Mouse (Mus musculus) intestine, postnatal 0 days (tissue): ENCODE measurements around the gene Kcnn3. TPM values are rescaled to one million over a fixed set of nuclear protein-coding genes. Genes with fewer than 3 reads are reported as not detected.

ENCODE experiments used
- ATAC-seq: fragments of 200-750 bp; cut with Nextera tagmentation; 2 replicates; pipeline ENCODE4 v1.8.0; 2017; ENCODE audit warnings: mild to moderate bottlenecking, moderate TSS enrichment, moderate library complexity
- H3K27ac ChIP-seq: fragments of 300-500 bp; sonication (generic); 2 replicates; pipeline ENCODE4 v1.5.1; 2014; ENCODE audit warnings: mild to moderate bottlenecking, low read depth, low read length, moderate library complexity
- H3K27me3 ChIP-seq: fragments of 300-500 bp; sonication (generic); replicated peaks from 2 replicates; pipeline ENCODE4 v1.6.1; 2014; ENCODE audit warnings: low read length, mixed read lengths; ENCODE audit not compliant: control insufficient read depth, insufficient read depth
- H3K36me3 ChIP-seq: fragments of 300-500 bp; sonication (generic); 2 replicates; pipeline ENCODE4 v1.6.1; 2014; ENCODE audit warnings: mild to moderate bottlenecking, moderate library complexity; ENCODE audit not compliant: control insufficient read depth, insufficient read depth
- H3K4me1 ChIP-seq: fragments of 300-500 bp; sonication (generic); replicated peaks from 2 replicates; pipeline ENCODE4 v1.6.1; 2014; ENCODE audit warnings: antibody characterized with exemption, low read length, mixed read lengths; ENCODE audit not compliant: control insufficient read depth, insufficient read depth
- H3K4me2 ChIP-seq: fragments of 300-500 bp; sonication (generic); replicated peaks from 2 replicates; pipeline ENCODE4 v1.6.1; 2014; ENCODE audit warnings: low read depth, mild to moderate bottlenecking, moderate library complexity
- H3K4me3 ChIP-seq: fragments of 300-500 bp; sonication (generic); 2 replicates; pipeline ENCODE4 v1.5.1; 2014; ENCODE audit warnings: low read depth, low read length
- H3K9ac ChIP-seq: fragments of 300-500 bp; sonication (generic); 2 replicates; pipeline ENCODE4 v1.6.1; 2014; ENCODE audit warnings: mild to moderate bottlenecking, low read depth, low read length
- H3K9me3 ChIP-seq: fragments of 300-500 bp; sonication (generic); 2 replicates; pipeline ENCODE4 v1.6.1; 2016; ENCODE audit warnings: mixed run types; ENCODE audit not compliant: control insufficient read depth
- CTCF ChIP-seq: sonication (generic); IDR thresholded peaks from 2 replicates; pipeline ENCODE4 v1.5.1; 2016; ENCODE audit warnings: low read depth, mild to moderate bottlenecking, control low read depth, antibody characterized with exemption, moderate library complexity
- WGBS: fragments of 180-500 bp; shearing (Covaris S2); extraction: QIAGEN DNeasy Blood & Tissue Kit; methylation state at CpG from one replicate; pipeline ENCODE4 v1.1.7; 2014; 5-methylcytosine and 5-hydroxymethylcytosine counted together
- polyA plus RNA-seq: library from polyadenylated mRNA; unstranded; fragments of >200 nt; fragmentation: Nextera tagmentation; extraction: Ambion mirVana; gene quantifications from 2 replicates; pipeline ENCODE4 v1.2.1, GENCODE M21; 2015

Gene Kcnn3
- polyA plus RNA-seq, 1 experiment from 2014 or later, result 4.6 TPM

DNA sequence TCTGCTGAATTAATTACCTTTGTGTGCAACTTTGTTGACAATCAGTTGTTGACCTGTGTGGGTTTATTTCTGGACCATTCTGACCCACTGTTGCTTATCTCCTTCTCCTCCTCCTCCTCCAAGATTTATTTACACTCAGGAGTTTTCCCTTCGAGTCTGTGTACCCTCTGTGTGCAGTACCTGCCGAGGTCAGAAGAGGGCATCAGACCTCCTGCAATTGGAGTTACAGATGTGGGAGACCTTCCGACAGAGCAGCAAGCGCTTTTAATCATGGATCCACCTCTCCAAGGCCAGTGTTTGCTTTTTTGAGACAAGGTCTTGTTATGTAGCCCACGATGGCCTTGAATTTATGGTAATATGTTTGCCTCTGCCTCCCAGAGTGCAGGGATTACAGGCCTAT lies 25.3 kb upstream of the Kcnn3 start:
- Histone ChIP-seq H3K27ac (no peak overlapping the region), H3K27me3 (no peaks in the 10 kb centered on the region), H3K36me3 (no peaks in the 10 kb centered on the region), H3K9ac (no peak overlapping the region), H3K9me3 (no peaks in the 10 kb centered on the region), H3K4me3 (no peak overlapping the region), H3K4me1 (no peaks in the 10 kb centered on the region), H3K4me2 (no peak overlapping the region)
- TF ChIP-seq CTCF, result peak; percentile 28; the same call in 1 of the 2 replicates
- 87% methylated on average over 5 of the region's 5 CpGs for WGBS
- ATAC-seq, result no peak

DNA sequence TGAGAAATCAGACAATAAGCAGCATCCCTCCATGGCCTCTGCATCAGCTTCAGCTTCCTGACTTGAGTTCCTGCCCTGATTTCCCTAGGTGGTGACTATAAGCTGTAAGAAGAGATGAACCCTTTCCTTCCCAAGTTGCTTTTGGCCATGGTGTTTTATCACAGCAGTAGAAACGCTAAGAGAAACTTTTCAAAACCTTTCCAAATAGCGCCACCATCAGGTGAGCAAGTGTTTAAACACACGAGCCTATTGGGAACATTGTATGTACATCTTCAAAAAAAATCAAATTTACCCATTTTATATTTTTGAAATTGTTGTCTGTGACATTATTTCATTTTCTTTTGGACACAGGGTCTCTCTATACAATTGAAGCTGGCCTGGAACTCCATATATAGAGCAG lies 23.6 kb upstream of the Kcnn3 start:
- no peak overlapping the region for H3K4me3 ChIP-seq
- no peak overlapping the region for H3K9ac ChIP-seq
- H3K36me3 ChIP-seq, result no peaks in the 10 kb centered on the region
- H3K4me2 ChIP-seq, result no peak overlapping the region
- no peak for TF ChIP-seq CTCF
- no peaks in the 10 kb centered on the region for H3K4me1 ChIP-seq
- no peak overlapping the region for H3K27ac ChIP-seq
- H3K9me3 ChIP-seq, result no peaks in the 10 kb centered on the region
- 72% methylated on average over 3 of the region's 3 CpGs for WGBS
- H3K27me3 ChIP-seq, result no peaks in the 10 kb centered on the region
- no peak for ATAC-seq

DNA sequence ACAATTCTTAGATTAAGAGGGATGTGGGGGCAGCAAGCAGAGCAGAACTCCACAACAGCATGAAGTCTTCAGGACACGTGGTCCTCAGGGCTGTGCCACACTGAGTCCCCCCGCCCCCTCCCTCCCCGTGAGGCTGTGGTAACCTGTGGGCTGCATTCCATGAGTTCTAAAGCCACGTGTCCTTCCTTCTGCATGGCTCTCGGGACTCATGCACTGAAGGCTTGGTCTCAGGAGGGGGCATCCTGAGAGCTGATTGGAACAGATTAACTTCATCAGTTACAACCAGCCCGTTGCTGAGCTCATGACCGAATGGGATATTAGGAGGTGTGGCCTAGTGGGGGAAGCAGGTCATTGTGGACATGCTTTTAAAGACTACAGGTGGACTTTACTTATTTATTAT lies 20.3 kb upstream of the Kcnn3 start:
- Histone ChIP-seq H3K27ac (no peak overlapping the region), H3K4me2 (no peak overlapping the region), H3K4me1 (no peaks in the 10 kb centered on the region), H3K4me3 (no peak overlapping the region), H3K27me3 (no peaks in the 10 kb centered on the region), H3K9me3 (no peaks in the 10 kb centered on the region), H3K9ac (no peak overlapping the region), H3K36me3 (no peaks in the 10 kb centered on the region)
- 55% methylated on average over 7 of the region's 7 CpGs for WGBS
- TF ChIP-seq CTCF, result no peak
- no peak for ATAC-seq

DNA sequence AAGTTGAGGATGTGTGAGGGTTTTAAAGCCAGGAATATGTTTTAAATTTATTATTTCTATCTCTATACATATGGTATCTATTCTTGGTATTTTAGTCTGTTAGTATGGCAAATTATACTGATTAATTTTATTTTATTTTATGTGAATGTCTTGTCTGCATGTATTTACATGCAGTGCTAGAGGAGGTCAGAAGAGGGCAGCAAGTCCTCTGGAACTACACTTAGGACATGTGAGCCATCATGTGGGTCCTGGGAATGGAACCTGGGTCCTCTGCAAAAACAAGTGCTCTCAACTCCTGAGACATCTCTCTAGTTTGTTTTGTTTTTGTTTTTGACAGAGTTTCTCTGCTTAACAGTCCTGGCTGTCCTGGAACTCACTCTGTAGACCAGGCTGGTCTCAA lies 18.5 kb upstream of the Kcnn3 start:
- no peak overlapping the region for H3K27ac ChIP-seq
- no peak overlapping the region for H3K4me3 ChIP-seq
- H3K4me1 ChIP-seq, result no peaks in the 10 kb centered on the region
- peak; percentile 55 for TF ChIP-seq CTCF
- H3K36me3 ChIP-seq, result no peaks in the 10 kb centered on the region
- H3K27me3 ChIP-seq, result no peaks in the 10 kb centered on the region
- no peak for ATAC-seq
- H3K4me2 ChIP-seq, result no peak overlapping the region
- H3K9ac ChIP-seq, result no peak overlapping the region
- no peaks in the 10 kb centered on the region for H3K9me3 ChIP-seq

DNA sequence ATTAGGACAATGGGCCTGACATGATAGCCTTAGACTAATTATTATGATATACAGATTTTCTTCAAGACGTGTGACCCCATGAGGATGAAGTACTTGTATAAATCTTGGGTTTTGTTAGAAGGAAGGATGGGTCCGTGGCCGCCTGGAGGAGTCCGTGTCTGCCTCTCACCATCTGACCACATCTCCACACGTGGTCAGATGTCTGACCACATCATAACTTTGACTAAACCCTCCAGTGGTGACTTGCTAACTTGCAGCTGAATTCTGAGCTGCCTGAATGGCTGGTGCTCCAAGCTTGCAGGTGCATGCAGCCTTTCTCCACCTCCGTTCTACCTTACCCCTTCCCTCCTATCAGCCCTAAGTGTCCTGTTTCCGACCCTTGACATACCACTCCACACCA lies 17.4 kb upstream of the Kcnn3 start:
- no peak overlapping the region for H3K9ac ChIP-seq
- no peak overlapping the region for H3K4me3 ChIP-seq
- no peaks in the 10 kb centered on the region; the same call in 1 of the 2 replicates for H3K27me3 ChIP-seq
- 74% methylated on average over 7 of the region's 7 CpGs for WGBS
- no peaks in the 10 kb centered on the region for H3K4me1 ChIP-seq
- no peaks in the 10 kb centered on the region for H3K36me3 ChIP-seq
- H3K9me3 ChIP-seq, result no peaks in the 10 kb centered on the region
- H3K4me2 ChIP-seq, result no peak overlapping the region
- no peak for ATAC-seq
- no peak for TF ChIP-seq CTCF
- H3K27ac ChIP-seq, result no peak overlapping the region

DNA sequence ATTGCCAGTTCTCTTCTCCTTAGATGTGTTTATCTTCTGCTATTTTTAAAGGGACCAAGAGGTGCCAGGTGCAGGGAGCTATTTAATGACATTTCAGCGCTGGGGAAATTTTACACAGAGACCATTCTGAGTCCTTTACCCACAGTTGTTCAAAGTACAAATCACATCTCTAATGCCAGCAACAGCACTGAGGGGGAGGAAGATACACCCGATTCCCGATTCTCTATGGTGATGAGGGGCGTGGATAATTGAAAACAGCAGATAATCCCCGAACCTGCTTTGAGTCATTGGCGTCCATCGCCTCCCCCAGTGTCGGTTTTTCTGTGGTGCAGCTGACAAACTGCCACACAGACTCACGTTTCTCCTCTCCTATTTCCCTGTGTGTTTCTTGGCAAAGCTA lies 11.9 kb upstream of the Kcnn3 start:
- WGBS, result 35% methylated on average over 9 of the region's 9 CpGs
- no peak overlapping the region for H3K27ac ChIP-seq
- no peak overlapping the region for H3K4me3 ChIP-seq
- no peak for ATAC-seq
- H3K4me2 ChIP-seq, result no peak overlapping the region
- no peaks in the 10 kb centered on the region for H3K36me3 ChIP-seq
- peaks cover 8% of the 10 kb centered on the region for H3K27me3 ChIP-seq
- H3K9ac ChIP-seq, result no peak overlapping the region
- no peaks in the 10 kb centered on the region for H3K4me1 ChIP-seq
- no peaks in the 10 kb centered on the region for H3K9me3 ChIP-seq
- no peak for TF ChIP-seq CTCF

DNA sequence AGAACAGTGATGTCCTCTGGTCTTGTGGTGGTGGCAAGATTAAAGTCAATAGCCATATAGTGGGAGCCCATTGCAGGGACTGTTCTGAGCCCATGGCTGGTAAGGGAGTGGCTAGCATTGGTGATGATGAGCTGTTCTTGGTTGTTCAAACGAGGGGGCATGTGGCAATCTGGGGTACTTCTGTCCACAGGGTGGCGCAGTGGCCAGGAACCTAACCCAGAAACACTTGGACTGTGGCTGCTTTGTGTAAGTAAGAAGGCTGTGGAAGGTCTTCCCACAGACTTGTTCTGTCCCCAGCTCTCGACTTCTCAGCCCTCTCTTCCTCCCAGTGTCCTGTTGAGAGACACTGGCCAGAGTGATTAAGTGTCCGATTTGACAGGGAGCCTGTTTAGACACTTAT lies 9.0 kb upstream of the Kcnn3 start:
- peaks cover 8% of the 10 kb centered on the region for H3K27me3 ChIP-seq
- no peaks in the 10 kb centered on the region for H3K9me3 ChIP-seq
- ATAC-seq, result no peak; the same call in 1 of the 2 replicates
- 17% methylated on average over 4 of the region's 4 CpGs for WGBS
- H3K4me2 ChIP-seq, result no peak overlapping the region; the same call in 1 of the 2 replicates
- no peak overlapping the region for H3K27ac ChIP-seq
- peak; percentile 80 for TF ChIP-seq CTCF
- no peaks in the 10 kb centered on the region for H3K36me3 ChIP-seq
- H3K9ac ChIP-seq, result no peak overlapping the region
- H3K4me3 ChIP-seq, result no peak overlapping the region
- H3K4me1 ChIP-seq, result no peaks in the 10 kb centered on the region
